Mouse (Mus musculus) olfactory bulb, adult 2 months (tissue): ENCODE data around the gene Nox1.

Experiments used
- CTCF ChIP-seq: fragments of 200-500 bp; IDR thresholded peaks from 2 replicates; pipeline ENCODE4 v1.5.1; 2012; ENCODE audit warnings: low read depth, mild to moderate bottlenecking, low read length, moderate library complexity; ENCODE audit not compliant: insufficient read depth
- POLR2A ChIP-seq: fragments of 200-500 bp; IDR thresholded peaks from 2 replicates; pipeline ENCODE4 v1.6.1; 2012; ENCODE audit warnings: mild to moderate bottlenecking, low read depth, low read length, moderate library complexity; ENCODE audit not compliant: insufficient read depth

DNA sequence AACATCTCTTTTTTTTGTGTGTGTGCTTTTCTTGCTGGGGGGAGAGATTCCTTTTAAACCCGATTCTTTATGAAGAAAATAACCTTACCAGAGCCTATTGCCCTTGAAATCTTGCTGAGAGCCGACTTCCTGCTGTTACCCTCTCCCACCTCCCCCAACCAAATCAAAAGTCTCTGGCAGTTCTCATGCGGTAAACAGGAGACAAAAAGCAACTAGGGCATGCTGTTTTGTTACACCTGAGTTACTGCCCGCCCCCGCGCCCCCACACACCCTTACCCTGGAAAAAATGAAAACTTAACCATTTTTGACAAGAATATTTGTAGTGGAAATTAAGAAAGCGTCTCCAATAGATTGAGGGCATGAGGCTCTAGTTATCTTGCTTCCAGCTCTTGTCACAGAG is 63.6 kb downstream of the Nox1 start:
- no peak for TF ChIP-seq CTCF
- TF ChIP-seq POLR2A: no peak
